Mouse (Mus musculus) limb, embryonic 12.5 days (tissue): ENCODE results near the gene Ypel2. TPM values are rescaled to one million over a fixed set of nuclear protein-coding genes. Genes with fewer than 3 reads are reported as not detected.

Experiments used
- ATAC-seq: fragments of 200-750 bp; cut with Nextera tagmentation; 2 replicates; pipeline ENCODE4 v1.8.0; 2017; ENCODE audit warnings: low read depth, moderate TSS enrichment; ENCODE audit not compliant: insufficient number of reproducible peaks, insufficient read depth, low FRiP score, low TSS enrichment
- H3K27ac ChIP-seq: fragments of 300-500 bp; sonication (generic); 2 replicates; pipeline ENCODE4 v1.5.1; 2016; ENCODE audit warnings: mild to moderate bottlenecking, moderate library complexity
- H3K27me3 ChIP-seq: fragments of 300-500 bp; sonication (generic); 2 replicates; pipeline ENCODE4 v1.6.1; 2016; ENCODE audit warnings: mild to moderate bottlenecking, moderate library complexity
- H3K36me3 ChIP-seq: fragments of 300-500 bp; sonication (generic); 2 replicates; pipeline ENCODE4 v1.6.1; 2016; ENCODE audit warnings: mild to moderate bottlenecking, moderate library complexity
- H3K4me1 ChIP-seq: fragments of 300-500 bp; sonication (generic); replicated peaks from 2 replicates; pipeline ENCODE4 v1.6.1; 2016
- H3K4me2 ChIP-seq: fragments of 300-500 bp; sonication (generic); 2 replicates; pipeline ENCODE4 v1.6.1; 2016; ENCODE audit warnings: mild to moderate bottlenecking, moderate library complexity
- H3K4me3 ChIP-seq: fragments of 300-500 bp; sonication (generic); replicated peaks from 2 replicates; pipeline ENCODE4 v1.5.1; 2016; ENCODE audit warnings: mild to moderate bottlenecking
- H3K9ac ChIP-seq: fragments of 300-500 bp; sonication (generic); replicated peaks from 2 replicates; pipeline ENCODE4 v1.6.1; 2016; ENCODE audit warnings: mild to moderate bottlenecking, moderate library complexity
- H3K9me3 ChIP-seq: fragments of 300-500 bp; sonication (generic); 2 replicates; pipeline ENCODE4 v1.6.1; 2016; ENCODE audit warnings: mild to moderate bottlenecking, moderate library complexity
- WGBS: fragments of 180-500 bp; shearing (Covaris S2); methylation state at CpG from one replicate; pipeline ENCODE4 v1.1.7; 2016; 5-methylcytosine and 5-hydroxymethylcytosine counted together
- polyA plus RNA-seq: library from polyadenylated mRNA; unstranded; fragments of >200 nt; fragmentation: Nextera tagmentation; extraction: Ambion mirVana; gene quantifications from 2 replicates; pipeline ENCODE4 v1.2.1, GENCODE M21; 2016

Gene Ypel2
- polyA plus RNA-seq, 1 experiment from 2014 or later: 10.5 TPM

- H3K4me1 ChIP-seq: peaks cover 6% of the 10 kb centered on the region; the same call in 1 of the 2 replicates
Measured at GRCm38 (mm10) chr11:86914329-86914728, 79.2 kb downstream of the Ypel2 start.

GRCm38 (mm10) chr11:86910244-86910643 lies 83.3 kb downstream of the Ypel2 start:
- WGBS: 83% methylated on average over 4 of the region's 4 CpGs

More at GRCm38 (mm10) chr11:86914329-86914728, 79.2 kb downstream of the Ypel2 start:
- WGBS: 83% methylated on average over 9 of the region's 9 CpGs
- Histone ChIP-seq H3K4me2 (no peak overlapping the region), H3K4me3 (no peak overlapping the region), H3K27ac (no peak overlapping the region), H3K9me3 (no peaks in the 10 kb centered on the region), H3K36me3 (no peaks in the 10 kb centered on the region), H3K27me3 (no peaks in the 10 kb centered on the region), H3K9ac (no peak overlapping the region)
- ATAC-seq: no peak

GRCm38 (mm10) chr11:86909028-86909427 lies 84.5 kb downstream of the Ypel2 start:
- ATAC-seq: no peak
- Histone ChIP-seq H3K27ac (no peak overlapping the region), H3K4me2 (no peak overlapping the region), H3K9ac (no peak overlapping the region), H3K4me3 (no peak overlapping the region), H3K4me1 (no peaks in the 10 kb centered on the region), H3K9me3 (no peaks in the 10 kb centered on the region), H3K36me3 (no peaks in the 10 kb centered on the region), H3K27me3 (no peaks in the 10 kb centered on the region)
- WGBS: 88% methylated on average over 6 of the region's 6 CpGs

More at GRCm38 (mm10) chr11:86910244-86910643, 83.3 kb downstream of the Ypel2 start:
- H3K9me3 ChIP-seq: no peaks in the 10 kb centered on the region
- no peaks in the 10 kb centered on the region for H3K27me3 ChIP-seq
- no peak for ATAC-seq
- H3K4me2 ChIP-seq: no peak overlapping the region
- no peak overlapping the region for H3K4me3 ChIP-seq
- H3K9ac ChIP-seq: no peak overlapping the region
- no peak overlapping the region for H3K27ac ChIP-seq
- H3K36me3 ChIP-seq: no peaks in the 10 kb centered on the region
- no peaks in the 10 kb centered on the region; the same call in 1 of the 2 replicates for H3K4me1 ChIP-seq

- WGBS: 75% methylated on average over 5 of the region's 5 CpGs
- no peak overlapping the region for H3K27ac ChIP-seq
- H3K27me3 ChIP-seq: no peaks in the 10 kb centered on the region
- no peak overlapping the region for H3K4me3 ChIP-seq
- H3K4me1 ChIP-seq: no peaks in the 10 kb centered on the region
- H3K9ac ChIP-seq: no peak overlapping the region
- no peaks in the 10 kb centered on the region for H3K9me3 ChIP-seq
- no peaks in the 10 kb centered on the region for H3K36me3 ChIP-seq
- no peak overlapping the region for H3K4me2 ChIP-seq
- no peak for ATAC-seq
Measured at GRCm38 (mm10) chr11:86907889-86908590, 85.5 kb downstream of the Ypel2 start.

GRCm38 (mm10) chr11:86906767-86907662 lies 86.5 kb downstream of the Ypel2 start:
- no peak overlapping the region for H3K9ac ChIP-seq
- no peaks in the 10 kb centered on the region for H3K4me1 ChIP-seq
- WGBS: 92% methylated on average over 11 of the region's 11 CpGs
- no peak overlapping the region for H3K27ac ChIP-seq
- no peak overlapping the region for H3K4me2 ChIP-seq
- H3K27me3 ChIP-seq: no peaks in the 10 kb centered on the region
- no peaks in the 10 kb centered on the region for H3K36me3 ChIP-seq
- no peaks in the 10 kb centered on the region for H3K9me3 ChIP-seq
- ATAC-seq: no peak
- no peak overlapping the region for H3K4me3 ChIP-seq

GRCm38 (mm10) chr11:86906257-86906656 lies 87.2 kb downstream of the Ypel2 start:
- no peak overlapping the region for H3K4me3 ChIP-seq
- H3K4me1 ChIP-seq: no peaks in the 10 kb centered on the region
- no peak overlapping the region for H3K9ac ChIP-seq
- 86% methylated on average over 6 of the region's 6 CpGs for WGBS
- H3K4me2 ChIP-seq: no peak overlapping the region
- H3K9me3 ChIP-seq: no peaks in the 10 kb centered on the region
- no peaks in the 10 kb centered on the region for H3K36me3 ChIP-seq
- no peak for ATAC-seq
- H3K27me3 ChIP-seq: no peaks in the 10 kb centered on the region
- H3K27ac ChIP-seq: no peak overlapping the region

GRCm38 (mm10) chr11:86905261-86905660 lies 88.2 kb downstream of the Ypel2 start:
- ATAC-seq: no peak
- no peaks in the 10 kb centered on the region for H3K36me3 ChIP-seq
- no peak overlapping the region for H3K4me2 ChIP-seq
- no peaks in the 10 kb centered on the region for H3K9me3 ChIP-seq
- no peak overlapping the region for H3K9ac ChIP-seq
- no peak overlapping the region for H3K4me3 ChIP-seq
- H3K4me1 ChIP-seq: no peaks in the 10 kb centered on the region
- H3K27ac ChIP-seq: no peak overlapping the region
- no peaks in the 10 kb centered on the region for H3K27me3 ChIP-seq
- 91% methylated on average over 2 of the region's 2 CpGs for WGBS

GRCm38 (mm10) chr11:86904706-86905105 lies 88.8 kb downstream of the Ypel2 start:
- 0 out of 2 replicates have a peak, but pooled peaks cover 3% of the 10 kb centered on the region for H3K27me3 ChIP-seq
- H3K36me3 ChIP-seq: no peaks in the 10 kb centered on the region
- no peaks in the 10 kb centered on the region for H3K9me3 ChIP-seq
- ATAC-seq: no peak
- no peaks in the 10 kb centered on the region for H3K4me1 ChIP-seq
- no peak overlapping the region for H3K27ac ChIP-seq
- H3K9ac ChIP-seq: no peak overlapping the region
- H3K4me2 ChIP-seq: no peak overlapping the region
- H3K4me3 ChIP-seq: no peak overlapping the region
- 76% methylated on average over 4 of the region's 4 CpGs for WGBS

- ATAC-seq: peak; percentile 27; the same call in 1 of the 2 replicates
- H3K9ac ChIP-seq: no peak overlapping the region
- H3K4me1 ChIP-seq: peaks cover 34% of the 10 kb centered on the region
- H3K4me3 ChIP-seq: no peak overlapping the region
- peaks cover 10% of the 10 kb centered on the region; the same call in 1 of the 2 replicates for H3K27me3 ChIP-seq
- H3K4me2 ChIP-seq: no peak overlapping the region
- no peaks in the 10 kb centered on the region for H3K9me3 ChIP-seq
- 33% methylated on average over 2 of the region's 2 CpGs for WGBS
- no peak overlapping the region for H3K27ac ChIP-seq
- H3K36me3 ChIP-seq: no peaks in the 10 kb centered on the region
Measured at GRCm38 (mm10) chr11:86898367-86898766, 95.1 kb downstream of the Ypel2 start.

- Histone ChIP-seq H3K4me1 (peaks cover 34% of the 10 kb centered on the region), H3K9ac (no peak overlapping the region), H3K27me3 (peaks cover 14% of the 10 kb centered on the region; the same call in 1 of the 2 replicates), H3K4me3 (no peak overlapping the region), H3K36me3 (no peaks in the 10 kb centered on the region), H3K9me3 (no peaks in the 10 kb centered on the region), H3K4me2 (no peak overlapping the region), H3K27ac (peak overlapping the region; percentile 62)
- no peak for ATAC-seq
- WGBS: 46% methylated on average over 3 of the region's 3 CpGs
Measured at GRCm38 (mm10) chr11:86895567-86895966, 97.9 kb downstream of the Ypel2 start.

GRCm38 (mm10) chr11:86895156-86895555 lies 98.4 kb downstream of the Ypel2 start:
- no peak for ATAC-seq
- WGBS: 53% methylated on average over 9 of the region's 9 CpGs
- Histone ChIP-seq H3K27ac (peak overlapping the region; percentile 62), H3K9me3 (no peaks in the 10 kb centered on the region), H3K36me3 (no peaks in the 10 kb centered on the region), H3K4me2 (no peak overlapping the region), H3K4me3 (no peak overlapping the region), H3K4me1 (peaks cover 34% of the 10 kb centered on the region), H3K27me3 (peaks cover 13% of the 10 kb centered on the region; the same call in 1 of the 2 replicates), H3K9ac (no peak overlapping the region)
